Mouse (Mus musculus) bone marrow macrophage, adult 2 months (primary cell): ENCODE measurements at regions not wholly inside any gene's neighbourhood (a gene's known extent, or its start where the extent isn't known, plus 50 kb on each side); places are given as distances from the start of the nearest gene placed in this dataset.

ENCODE experiments used
- CTCF ChIP-seq: IDR thresholded peaks from 2 replicates; pipeline ENCODE4 v1.5.1; 2012; ENCODE audit warnings: low read depth, mild to moderate bottlenecking, low read length, moderate library complexity
- POLR2A ChIP-seq: IDR thresholded peaks from 2 replicates; pipeline ENCODE4 v1.6.1; 2012; ENCODE audit warnings: mild to moderate bottlenecking, low read depth, low read length, borderline replicate concordance

DNA sequence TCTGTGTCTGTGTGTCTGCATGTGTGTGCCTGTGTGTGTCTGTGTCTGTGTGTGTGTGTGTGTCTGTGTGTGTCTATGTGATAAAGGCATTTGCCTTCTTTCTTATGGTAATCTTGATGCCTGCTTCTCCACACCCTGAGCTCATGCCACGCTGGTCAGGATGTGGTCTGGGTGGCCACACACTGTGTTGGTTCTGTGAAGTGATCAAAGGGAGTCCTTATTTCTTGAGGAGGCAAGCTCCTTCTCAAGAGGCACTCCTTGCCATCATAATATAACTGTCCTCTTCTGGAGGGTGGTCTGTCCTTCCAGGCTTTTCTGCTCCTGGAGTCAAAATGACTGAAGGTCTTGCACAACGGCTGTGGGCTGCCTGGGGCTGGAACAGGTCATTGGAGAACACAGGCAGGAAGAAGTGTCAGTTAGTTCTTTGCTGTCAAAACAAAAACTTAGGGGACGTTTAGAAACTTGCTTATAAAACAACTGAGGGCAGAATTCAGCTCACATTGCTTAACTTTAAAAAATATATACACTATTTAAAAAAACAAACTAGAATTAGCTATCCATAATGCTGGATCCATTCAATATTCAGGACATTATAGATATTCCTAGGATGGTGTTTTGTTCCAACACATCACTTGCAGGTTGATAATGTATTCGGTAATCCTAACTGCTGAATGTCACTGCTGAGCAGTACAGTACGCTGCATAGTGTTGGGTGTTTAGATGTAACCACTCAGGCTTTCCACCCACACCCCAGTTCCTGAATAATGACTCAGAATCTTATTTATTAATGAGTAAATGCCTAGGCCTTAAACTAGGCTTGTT, 50.3 kb upstream of the Lta4h start:
- TF ChIP-seq POLR2A (no peak), CTCF (no peak)
